Mouse (Mus musculus) liver, adult 2 months (tissue): ENCODE data around the gene Shisa5.

ENCODE experiments used
- CTCF ChIP-seq: fragments of 200-500 bp; IDR thresholded peaks from 2 replicates; pipeline ENCODE4 v1.5.1; 2011; ENCODE audit warnings: low read depth, low read length, control low read depth
- POLR2A ChIP-seq: fragments of 200-500 bp; IDR thresholded peaks from 2 replicates; pipeline ENCODE4 v1.6.1; 2011; ENCODE audit warnings: low read length, control low read depth; ENCODE audit not compliant: insufficient read depth; ENCODE audit errors: extremely low read depth

DNA sequence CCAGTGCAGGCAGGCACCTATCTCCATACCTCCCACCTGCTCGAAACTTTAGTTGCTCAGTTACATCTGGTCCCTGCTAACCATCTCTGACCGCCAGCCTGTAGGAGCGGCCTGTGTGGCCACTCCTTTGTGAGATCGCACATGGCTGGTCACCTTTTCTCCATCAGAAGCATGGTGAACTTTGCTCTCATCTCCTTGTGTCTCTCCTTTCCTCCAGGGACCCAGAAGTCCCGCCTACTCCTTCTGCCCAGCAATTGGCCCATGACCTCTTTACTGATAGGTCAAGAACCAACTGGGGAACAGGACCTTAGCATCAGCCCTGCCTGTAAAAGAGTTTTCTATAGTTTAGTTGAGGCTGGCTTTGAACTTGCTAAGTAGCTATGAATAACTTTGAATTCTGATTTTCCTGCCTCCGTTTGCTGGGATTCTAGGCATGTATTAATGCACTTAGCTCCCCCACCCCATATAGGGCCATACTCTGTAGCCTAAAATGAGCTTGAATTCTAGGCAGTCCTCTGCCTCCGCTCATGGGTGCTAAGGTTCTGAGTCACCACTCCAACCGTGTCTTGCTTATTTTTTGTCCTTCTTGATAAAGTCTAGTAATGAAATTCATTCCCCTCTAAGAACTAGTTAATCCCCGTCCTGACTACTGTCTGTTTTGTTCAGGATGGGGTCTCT, 11.8 kb downstream of the Shisa5 start:
- TF ChIP-seq POLR2A (no peak), CTCF (no peak)
